Mouse (Mus musculus): ENCODE measurements around the gene Snrpb2. TPM values are rescaled to one million over a fixed set of nuclear protein-coding genes. Genes with fewer than 3 reads are reported as not detected.

Gene Snrpb2
- polyA plus RNA-seq, 2 experiments from 2014 or later: 85.7 to 116 TPM

DNA sequence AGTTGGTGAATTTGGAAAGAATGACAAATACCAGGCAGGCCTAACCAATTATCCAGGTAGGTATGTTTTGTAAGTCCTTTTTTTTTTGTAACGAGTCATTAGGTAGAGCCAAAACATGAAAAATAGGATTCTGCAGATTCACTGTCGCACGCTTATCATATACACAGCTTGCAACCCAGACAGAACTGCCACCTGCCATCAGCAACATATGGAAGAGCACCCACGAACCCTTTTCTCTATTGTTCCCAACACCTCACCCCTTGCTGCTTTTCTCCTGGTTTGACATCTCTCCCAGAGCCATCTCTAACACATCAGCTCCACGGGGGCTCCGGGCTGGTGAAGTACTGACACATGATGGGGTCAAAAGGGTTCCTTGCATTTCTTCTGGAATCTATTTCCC lies 31.9 kb downstream of the Snrpb2 start:
- ATAC-seq: no peak

GRCm38 (mm10) chr2:143097170-143097569 lies 34.3 kb downstream of the Snrpb2 start:
- no peak for ATAC-seq

DNA sequence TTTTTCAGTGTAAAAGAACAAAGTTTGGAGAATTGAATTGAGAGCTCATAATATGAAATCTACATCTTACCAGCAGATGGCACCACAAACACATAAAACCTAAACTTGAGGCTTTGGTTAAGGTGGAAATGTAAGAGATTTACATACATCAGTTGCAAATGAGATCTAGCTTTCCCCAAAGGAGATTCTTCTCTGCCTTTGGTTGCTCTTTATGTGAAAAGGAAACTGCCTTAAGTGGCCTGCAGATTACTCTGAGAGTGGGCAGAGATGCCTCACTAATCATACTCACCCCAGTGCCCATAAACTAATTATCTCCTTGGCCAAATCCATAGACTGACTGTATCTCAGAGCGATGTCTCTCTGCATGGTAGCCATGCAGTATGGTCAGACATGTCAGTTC lies 51.0 kb downstream of the Snrpb2 start:
- no peak for ATAC-seq

GRCm38 (mm10) chr2:143114716-143115115 lies 51.9 kb downstream of the Snrpb2 start:
- ATAC-seq: no peak

DNA sequence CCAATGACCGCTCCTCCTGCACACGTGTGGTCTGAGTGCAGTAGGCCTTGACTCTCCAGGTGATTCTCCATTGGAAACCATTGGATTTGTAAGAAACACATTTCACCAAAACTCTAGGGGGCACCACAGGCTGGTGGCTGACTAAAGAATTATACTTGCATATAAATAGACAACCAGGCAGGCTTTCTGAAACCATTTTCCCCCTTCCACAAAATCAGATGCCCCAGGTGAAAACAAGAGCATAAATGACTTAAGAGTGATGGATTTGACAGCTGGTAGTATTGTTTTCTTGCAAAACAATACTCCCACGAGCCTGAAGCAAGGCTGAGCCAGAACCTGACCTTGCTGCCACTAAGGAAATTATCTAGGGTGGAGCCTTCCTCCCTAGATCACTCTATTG lies 54.6 kb downstream of the Snrpb2 start:
- no peak for ATAC-seq

DNA sequence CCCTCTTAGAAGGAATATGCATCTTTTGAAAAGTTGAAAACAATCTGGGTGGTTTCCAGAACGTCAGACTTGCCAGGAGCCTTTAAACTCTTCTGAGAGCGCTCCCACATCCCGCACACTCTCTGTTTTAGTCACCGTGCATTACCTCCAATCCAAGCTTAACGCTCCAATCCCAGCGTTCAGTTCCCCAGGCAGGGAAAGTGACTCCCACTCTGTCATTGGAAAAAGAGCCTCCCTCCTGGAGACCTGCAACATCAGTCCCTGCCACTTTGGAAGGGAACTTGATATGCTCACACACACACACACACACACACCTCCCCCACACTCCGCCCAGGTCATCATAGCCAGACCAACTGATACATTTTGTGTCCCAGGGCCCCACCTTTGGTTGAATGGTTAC lies 55.4 kb downstream of the Snrpb2 start:
- ATAC-seq: no peak

Other genes with a start within 250 kb of the Snrpb2 start
- gene Kif16b, start 161.5 kb upstream of the Snrpb2 start, polyA plus RNA-seq (2017; shearing (Covaris generic)): 1 to 10 TPM; 9.1 to 9.7 TPM
- not detected for gene Otor, start 15.4 kb downstream of the Snrpb2 start, polyA plus RNA-seq (2017; shearing (Covaris generic))